Mouse (Mus musculus) testis, adult 2 months (tissue): ENCODE measurements at regions not wholly inside any gene's neighbourhood (a gene's known extent, or its start where the extent isn't known, plus 50 kb on each side); places are given as distances from the start of the nearest gene placed in this dataset.

ENCODE experiments used
- CTCF ChIP-seq: fragments of 200-500 bp; IDR thresholded peaks from 2 replicates; pipeline ENCODE4 v1.5.1; 2012; ENCODE audit warnings: low read depth, mild to moderate bottlenecking, inconsistent platforms, low read length, moderate library complexity; ENCODE audit not compliant: control insufficient read depth, insufficient read depth, insufficient replicate concordance
- POLR2A ChIP-seq: fragments of 200-500 bp; IDR thresholded peaks from 2 replicates; pipeline ENCODE4 v1.6.1; 2012; ENCODE audit warnings: low read depth, mild to moderate bottlenecking, inconsistent platforms, low read length, moderate library complexity; ENCODE audit not compliant: control insufficient read depth

- TF ChIP-seq CTCF (no peak), POLR2A (no peak)
These were observed 392.3 kb downstream of the Lrriq3 start for GRCm38 (mm10) chr3:155485487-155485886.
